Mouse (Mus musculus): ENCODE measurements around the gene Shcbp1l.

GRCm38 (mm10) chr1:153500030-153500429, 75.1 kb downstream of the Shcbp1l start:
- TF ChIP-seq POLR2A (IDR thresholded peaks at IDR 0.05; ENCODE audit: low read depth, low read length) (no peak), CTCF (IDR thresholded peaks at IDR 0.05; ENCODE audit: extremely low read depth, insufficient read depth, insufficient read length, insufficient replicate concordance) (no peak)

Measured in spleen, adult 2 months (tissue).